Mouse (Mus musculus) layer of hippocampus, postnatal 10 days (tissue): Measurements from ENCODE around the gene Neu1. TPM values are rescaled to one million over a fixed set of nuclear protein-coding genes. Genes with fewer than 3 reads are reported as not detected.
"Not testable (repeated sequence)": the region's sequence is repeated elsewhere in the genome, so short reads cannot be mapped to it uniquely, and the experiment has no call there.

ENCODE experiments used
- DNase-seq, 2 experiments: peaks; one replicate each; pipeline ENCODE4 v3.0.0; 2021; ENCODE audit warnings: low spot score in 2 of 2
- total RNA-seq, 2 experiments: library from RNA; stranded (reverse); gene quantifications; 2 replicates each; pipeline ENCODE4 v1.2.3; 2021

Gene Neu1
- total RNA-seq, 2 experiments from 2014 or later: 23.6 to 24.4 TPM

- not testable (repeated sequence) for DNase-seq
Measured at GRCm38 (mm10) chr17:34901948-34902347, 29.1 kb upstream of the Neu1 start.

GRCm38 (mm10) chr17:34902895-34903294 lies 28.2 kb upstream of the Neu1 start:
- DNase-seq: no peak

- no peak for DNase-seq
Measured at GRCm38 (mm10) chr17:34910982-34911381, 20.1 kb upstream of the Neu1 start.

- peak; percentile 76 to 79 for DNase-seq
Measured at GRCm38 (mm10) chr17:34911945-34912351, 19.1 kb upstream of the Neu1 start.

GRCm38 (mm10) chr17:34913930-34914665 lies 17.0 kb upstream of the Neu1 start, which contains the start of gene Slc44a4:
Gene Slc44a4 (plus strand): TSS chr17:34914466.
- DNase-seq: no peak

GRCm38 (mm10) chr17:34915410-34915831 lies 15.6 kb upstream of the Neu1 start:
- DNase-seq: no peak

GRCm38 (mm10) chr17:34916316-34916715 lies 14.7 kb upstream of the Neu1 start:
- DNase-seq: no peak

- no peak for DNase-seq
Measured at GRCm38 (mm10) chr17:34917188-34917587, 13.9 kb upstream of the Neu1 start.

GRCm38 (mm10) chr17:34922939-34923338 lies 8.1 kb upstream of the Neu1 start:
- DNase-seq: no peak

GRCm38 (mm10) chr17:34924258-34924657 lies 6.8 kb upstream of the Neu1 start:
- no peak for DNase-seq

- DNase-seq: no peak
Measured at GRCm38 (mm10) chr17:34927306-34928019, 3.6 kb upstream of the Neu1 start.

- DNase-seq: no peak
Measured at GRCm38 (mm10) chr17:34928841-34929240, 2.2 kb upstream of the Neu1 start.

GRCm38 (mm10) chr17:34931735-34932098 lies 664 bp downstream of the Neu1 start:
- peak in 1 of 2 experiments; percentile 34 for DNase-seq

GRCm38 (mm10) chr17:34932287-34932686 lies 1.2 kb downstream of the Neu1 start:
- no peak for DNase-seq

GRCm38 (mm10) chr17:34934031-34934430 lies 3.0 kb downstream of the Neu1 start:
- no peak for DNase-seq

GRCm38 (mm10) chr17:34934830-34935229 lies 3.8 kb downstream of the Neu1 start:
- DNase-seq: no peak

GRCm38 (mm10) chr17:34937960-34938505 lies 7.0 kb downstream of the Neu1 start:
- no peak for DNase-seq

GRCm38 (mm10) chr17:34941344-34942041 lies 10.4 kb downstream of the Neu1 start:
- DNase-seq: no peak

GRCm38 (mm10) chr17:34943128-34943815 lies 12.2 kb downstream of the Neu1 start:
- no peak for DNase-seq

- DNase-seq: no peak
Measured at GRCm38 (mm10) chr17:34944362-34944761, 13.3 kb downstream of the Neu1 start.
